11 mouse cellular contexts compared by ENCODE assay signal in the genomic region with DNA sequence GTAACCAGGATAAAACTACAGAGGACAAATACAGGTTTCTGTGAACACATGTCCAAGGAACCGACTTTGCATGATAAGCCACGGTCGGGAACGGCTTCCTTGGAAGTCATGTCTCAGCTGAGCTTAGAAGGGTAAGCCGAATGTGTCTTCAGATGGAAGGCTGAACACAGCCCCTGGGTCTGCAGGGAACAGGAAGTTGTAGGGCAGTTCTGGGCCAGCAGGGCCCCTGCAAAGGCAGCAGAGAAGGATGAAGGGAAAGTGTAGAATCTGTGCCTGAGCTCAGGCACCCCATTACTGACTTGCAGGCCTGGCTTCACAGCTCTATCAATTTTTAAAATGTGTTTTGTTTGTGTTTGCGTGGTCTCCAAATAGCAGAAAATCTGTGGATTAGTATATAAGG. TPM values are rescaled to one million over a fixed set of nuclear protein-coding genes. Genes with fewer than 3 reads are reported as not detected.
DNase-seq lines count a peak whose midpoint lies in the region; ATAC-seq and TF ChIP-seq lines count a peak whose summit lies in the region.
"Had no signal": no experiment of that assay in that cellular context is flagged by ENCODE, and none has a peak within 500 bp of the region (broad histone marks: within the 10 kb centered on the region; RNA-seq: fewer than 3 reads in every experiment).

No protein-coding gene starts in this region.

- H3K36me3 ChIP-seq in heart, embryonic 12.5 days = no peaks in the 10 kb centered on the region
- no peaks in the 10 kb centered on the region for H3K36me3 ChIP-seq in midbrain, postnatal 0 days (ENCODE audit: insufficient read depth, low read length)
- H3K36me3 ChIP-seq in midbrain, embryonic 11.5 days (ENCODE audit: control insufficient read depth, insufficient read depth, low read length) = no peaks in the 10 kb centered on the region
- H3K36me3 ChIP-seq in limb, embryonic 10.5 days = no peaks in the 10 kb centered on the region
- H3K36me3 ChIP-seq in forebrain, embryonic 12.5 days (replicated peaks) = no peaks in the 10 kb centered on the region

- DNase-seq in heart, postnatal 36 days = no peak
- DNase-seq in midbrain, postnatal 0 days (ENCODE audit: low spot score) = no peak
- DNase-seq in midbrain, embryonic 11.5 days (ENCODE audit: low spot score, missing footprints) = no peak
- DNase-seq in limb, embryonic 10.5 days (ENCODE audit: low spot score) = no peak
- peak; percentile 62 for DNase-seq in thymus, postnatal 14 days
- DNase-seq in left cerebral cortex, adult 8-10 months (ENCODE audit: low spot score in 2 of 2) = no peak
- DNase-seq: cerebellum, adult 11 months had no signal

- ATAC-seq in heart, embryonic 12.5 days (ENCODE audit: insufficient number of reproducible peaks, low FRiP score) = no peak
- ATAC-seq in midbrain, postnatal 0 days (ENCODE audit: low FRiP score) = no peak
- no peak for ATAC-seq in midbrain, embryonic 11.5 days (ENCODE audit: low FRiP score)
- ATAC-seq in forebrain, embryonic 12.5 days (ENCODE audit: low FRiP score) = no peak

- TF ChIP-seq CTCF in midbrain, postnatal 0 days (IDR thresholded peaks at IDR 0.05) = peak; percentile 7; the same call in 1 of the 2 replicates

- H3K9me3 ChIP-seq in heart, embryonic 12.5 days (replicated peaks) = no peaks in the 10 kb centered on the region
- no peaks in the 10 kb centered on the region for H3K9me3 ChIP-seq in midbrain, postnatal 0 days (ENCODE audit: low read length)
- H3K9me3 ChIP-seq in midbrain, embryonic 11.5 days (ENCODE audit: control insufficient read depth, low read length) = no peaks in the 10 kb centered on the region
- no peaks in the 10 kb centered on the region for H3K9me3 ChIP-seq in limb, embryonic 10.5 days (replicated peaks)
- no peaks in the 10 kb centered on the region for H3K9me3 ChIP-seq in forebrain, embryonic 12.5 days

- H3K4me3 ChIP-seq in heart, embryonic 12.5 days = no peak overlapping the region
- H3K4me3 ChIP-seq in midbrain, postnatal 0 days (ENCODE audit: low read depth, low read length) = no peak overlapping the region
- no peak overlapping the region for H3K4me3 ChIP-seq in midbrain, embryonic 11.5 days (ENCODE audit: low read depth, low read length)
- no peak overlapping the region for H3K4me3 ChIP-seq in limb, embryonic 10.5 days
- no peak overlapping the region for H3K4me3 ChIP-seq in forebrain, embryonic 12.5 days (replicated peaks)

- peak overlapping the region; percentile 63; the same call in 1 of the 2 replicates for H3K27ac ChIP-seq in heart, embryonic 12.5 days (ENCODE audit: poor library complexity, severe bottlenecking)
- no peak overlapping the region for H3K27ac ChIP-seq in midbrain, postnatal 0 days (ENCODE audit: low read depth, low read length)
- H3K27ac ChIP-seq in midbrain, embryonic 11.5 days (ENCODE audit: low read depth, low read length) = no peak overlapping the region
- peak overlapping the region; percentile 38 for H3K27ac ChIP-seq in limb, embryonic 10.5 days
- H3K27ac ChIP-seq in forebrain, embryonic 12.5 days = no peak overlapping the region

- H3K9ac ChIP-seq in heart, embryonic 12.5 days = no peak overlapping the region
- no peak overlapping the region for H3K9ac ChIP-seq in midbrain, postnatal 0 days (replicated peaks; ENCODE audit: low read length, poor library complexity, severe bottlenecking)
- H3K9ac ChIP-seq in midbrain, embryonic 11.5 days (ENCODE audit: low read length) = no peak overlapping the region
- no peak overlapping the region for H3K9ac ChIP-seq in forebrain, embryonic 12.5 days

- intact Hi-C loops in heart, postnatal 36 days (cut with DNase I) = loop anchor here (2.0 kb wide), 1 partner anchor 40 kb away; no protein-coding TSS in a partner anchor

- 67% methylated on average over 6 of the region's 6 CpGs for WGBS in heart, embryonic 12.5 days
- 76% methylated on average over 6 of the region's 6 CpGs for WGBS in midbrain, postnatal 0 days
- 84% methylated on average over 6 of the region's 6 CpGs for WGBS in midbrain, embryonic 11.5 days
- 85% methylated on average over 6 of the region's 6 CpGs for WGBS in limb, embryonic 10.5 days
- 90% methylated on average over 6 of the region's 6 CpGs for WGBS in forebrain, embryonic 12.5 days

- peaks cover 53% of the 10 kb centered on the region for H3K4me1 ChIP-seq in heart, embryonic 12.5 days (replicated peaks)
- no peaks in the 10 kb centered on the region for H3K4me1 ChIP-seq in midbrain, postnatal 0 days (ENCODE audit: insufficient read depth, low read length)
- peaks cover 4% of the 10 kb centered on the region; the same call in 1 of the 2 replicates for H3K4me1 ChIP-seq in midbrain, embryonic 11.5 days (ENCODE audit: control insufficient read depth, insufficient read depth, low read length)
- H3K4me1 ChIP-seq in limb, embryonic 10.5 days = peaks cover 35% of the 10 kb centered on the region
- peaks cover 7% of the 10 kb centered on the region; the same call in 1 of the 2 replicates for H3K4me1 ChIP-seq in forebrain, embryonic 12.5 days

- H3K4me2 ChIP-seq in heart, embryonic 12.5 days = no peak overlapping the region
- no peak overlapping the region for H3K4me2 ChIP-seq in midbrain, postnatal 0 days (ENCODE audit: low read depth, low read length, poor library complexity, severe bottlenecking)
- no peak overlapping the region for H3K4me2 ChIP-seq in midbrain, embryonic 11.5 days
- H3K4me2 ChIP-seq in forebrain, embryonic 12.5 days = no peak overlapping the region

- H3K27me3 ChIP-seq in heart, embryonic 12.5 days (replicated peaks) = no peaks in the 10 kb centered on the region
- no peaks in the 10 kb centered on the region for H3K27me3 ChIP-seq in midbrain, postnatal 0 days (ENCODE audit: insufficient read depth, low read length)
- H3K27me3 ChIP-seq in midbrain, embryonic 11.5 days (ENCODE audit: control insufficient read depth, insufficient read depth, low read length) = no peaks in the 10 kb centered on the region
- no peaks in the 10 kb centered on the region for H3K27me3 ChIP-seq in limb, embryonic 10.5 days (ENCODE audit: low read depth, poor library complexity, severe bottlenecking)
- no peaks in the 10 kb centered on the region for H3K27me3 ChIP-seq in forebrain, embryonic 12.5 days

RNA-seq across cellular contexts. Expression of gene Gm17571, which starts 22.2 kb away (rescaled TPM):
- not detected in 2 replicates for polyA plus RNA-seq in heart, embryonic 12.5 days (2016; fragmentation: Nextera tagmentation; extraction: Ambion mirVana)
- total RNA-seq in heart, postnatal 36 days (2021) = not detected
- total RNA-seq in midbrain, postnatal 0 days (2014; rRNA removed) = not detected in 2 replicates
- polyA plus RNA-seq in midbrain, postnatal 0 days (2015; fragmentation: Nextera tagmentation; extraction: Ambion mirVana) = not detected in 2 replicates
- polyA plus RNA-seq in midbrain, embryonic 11.5 days (2014; fragmentation: Nextera tagmentation; extraction: Ambion mirVana) = not detected in 2 replicates
- not detected in 2 replicates for polyA plus RNA-seq in limb, embryonic 10.5 days (2016; fragmentation: Nextera tagmentation; extraction: Ambion mirVana)
- total RNA-seq in left cerebral cortex, adult 8-10 months (2022) = not detected
- polyA plus RNA-seq in forebrain, embryonic 12.5 days (2016; fragmentation: Nextera tagmentation; extraction: Ambion mirVana) = not detected in 2 replicates
- total RNA-seq: left cerebral cortex, adult 18-20 months had no signal
- polyA plus RNA-seq: gonadal fat pad, adult 2 months had no signal

Comparison
In these comparisons a context has a peak if more than half of its experiments do, and no peak if none do; other contexts are left out.
1. H3K27ac ChIP-seq: peak in heart, embryonic 12.5 days (single experiment) and limb, embryonic 10.5 days (single experiment); none in midbrain, postnatal 0 days (single experiment), midbrain, embryonic 11.5 days (single experiment) and forebrain, embryonic 12.5 days (single experiment).